Mouse (Mus musculus): ENCODE results near the gene Gapvd1. TPM values are rescaled to one million over a fixed set of nuclear protein-coding genes. Genes with fewer than 3 reads are reported as not detected.

Gapvd1 gene
- total RNA-seq, 1 experiment = 47.0 TPM

- H3K4me1 ChIP-seq (ENCODE audit: control insufficient read depth in 2 of 2, insufficient read depth in 2 of 2, low read length in 2 of 2, poor library complexity in 1 of 2) = peaks cover 0 to 2% of the 10 kb centered on the region in 2 experiments; a peak in 1 of 4 replicates
- no peak for DNase-seq (ENCODE audit: low read depth, low spot score)
- no peaks in the 10 kb centered on the region for H3K36me3 ChIP-seq (ENCODE audit: control insufficient read depth, insufficient read depth, low read length, poor library complexity, severe bottlenecking)
- H3K4me3 ChIP-seq (ENCODE audit: insufficient read depth in 1 of 2, low read depth in 1 of 2, low read length in 2 of 2, poor library complexity in 1 of 2, severe bottlenecking in 1 of 2) = no peak overlapping the region
- in situ Hi-C loops (cut with MboI; ENCODE audit: low sequenced_read_pairs in 2 of 2, unreplicated experiment in 2 of 2) = no loop called here
- H3K27ac ChIP-seq (ENCODE audit: insufficient read depth, low read depth, low read length, poor library complexity, severe bottlenecking) = no peak overlapping the region
- H3K9ac ChIP-seq (ENCODE audit: insufficient read depth, low read depth, low read length, poor library complexity, severe bottlenecking) = no peak overlapping the region
- no peak for TF ChIP-seq ZNF384 (IDR thresholded peaks at IDR 0.05; ENCODE audit: low read depth, low read length)
- no peak for TF ChIP-seq ZC3H11A (IDR thresholded peaks at IDR 0.05; ENCODE audit: borderline replicate concordance, low read depth, low read length)
- no peak for TF ChIP-seq HCFC1 (IDR thresholded peaks at IDR 0.05; ENCODE audit: borderline replicate concordance, insufficient read depth, low read length)
- TF ChIP-seq CHD2 (IDR thresholded peaks at IDR 0.05; ENCODE audit: low read depth, low read length) = no peak
- TF ChIP-seq MAFK (IDR thresholded peaks at IDR 0.05; ENCODE audit: insufficient read depth, low read depth, low read length) = no peak
- no peaks in the 10 kb centered on the region for H3K9me3 ChIP-seq (ENCODE audit: control insufficient read depth, insufficient read depth, low read depth, low read length)
Observed at GRCm38 (mm10) chr2:34737911-34738310, 17.1 kb downstream of the Gapvd1 start.

DNA sequence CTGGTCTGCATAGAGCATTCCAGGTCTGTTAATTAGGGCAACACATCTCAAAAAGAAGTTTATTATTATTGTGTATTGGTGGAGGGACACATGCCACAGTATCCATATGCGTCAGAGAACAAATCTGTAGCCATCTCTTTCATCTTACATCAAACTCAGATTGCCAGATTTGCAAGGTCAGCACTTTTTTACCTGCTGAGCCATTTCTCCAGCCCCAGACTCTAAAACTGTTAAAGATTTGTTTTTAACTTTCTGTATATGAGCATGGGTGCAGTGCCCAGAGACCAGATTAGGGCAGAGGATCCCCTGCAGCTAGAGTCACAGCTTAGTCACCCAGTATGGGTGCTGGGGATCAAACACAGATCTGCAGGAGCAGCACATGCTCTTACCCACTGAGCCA, 18.4 kb downstream of the Gapvd1 start:
- no peaks in the 10 kb centered on the region for H3K9me3 ChIP-seq (ENCODE audit: control insufficient read depth, insufficient read depth, low read depth, low read length)
- TF ChIP-seq MAFK (IDR thresholded peaks at IDR 0.05; ENCODE audit: insufficient read depth, low read depth, low read length) = peak; percentile 98
- TF ChIP-seq HCFC1 (IDR thresholded peaks at IDR 0.05; ENCODE audit: borderline replicate concordance, insufficient read depth, low read length) = no peak
- TF ChIP-seq ZNF384 (IDR thresholded peaks at IDR 0.05; ENCODE audit: low read depth, low read length) = no peak
- no peak for TF ChIP-seq ZC3H11A (IDR thresholded peaks at IDR 0.05; ENCODE audit: borderline replicate concordance, low read depth, low read length)
- TF ChIP-seq CHD2 (IDR thresholded peaks at IDR 0.05; ENCODE audit: low read depth, low read length) = no peak

DNA sequence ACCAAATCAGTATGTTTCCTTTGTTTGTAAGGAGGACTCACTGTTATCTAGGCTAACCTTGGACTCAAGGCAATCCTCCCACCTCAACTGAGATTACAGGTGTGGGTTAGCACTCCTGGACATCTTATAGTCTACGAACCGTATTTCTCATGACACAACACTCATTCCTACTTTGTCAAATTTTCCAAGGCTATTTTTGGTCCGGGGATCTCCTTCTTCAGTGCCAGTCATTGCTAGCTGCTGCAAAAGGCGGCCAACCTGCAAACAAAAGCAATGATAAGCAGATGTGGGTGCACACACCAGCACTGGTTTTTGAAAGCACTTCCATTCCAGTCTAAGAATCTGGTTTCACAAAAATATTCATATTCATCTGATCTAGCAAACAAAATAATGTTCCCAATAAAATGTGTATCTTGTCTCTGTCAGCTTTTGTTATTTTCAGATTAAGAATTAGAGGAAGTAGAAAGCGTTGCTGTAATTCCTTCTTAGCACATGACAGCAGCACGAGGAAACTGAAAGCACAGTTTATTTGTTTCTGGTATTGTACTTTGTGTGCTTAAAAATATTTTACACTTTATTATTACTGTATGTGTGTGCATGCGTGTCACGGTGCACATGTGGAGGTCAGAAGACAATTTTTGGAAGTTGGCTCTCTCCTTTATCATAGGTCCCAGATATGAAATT, 27.8 kb downstream of the Gapvd1 start:
- no peak for TF ChIP-seq HCFC1 (IDR thresholded peaks at IDR 0.05; ENCODE audit: borderline replicate concordance, insufficient read depth, low read length)
- no peak for TF ChIP-seq ZNF384 (IDR thresholded peaks at IDR 0.05; ENCODE audit: low read depth, low read length)
- TF ChIP-seq ZC3H11A (IDR thresholded peaks at IDR 0.05; ENCODE audit: borderline replicate concordance, low read depth, low read length) = no peak
- no peak for TF ChIP-seq CHD2 (IDR thresholded peaks at IDR 0.05; ENCODE audit: low read depth, low read length)
- no peak for TF ChIP-seq MAFK (IDR thresholded peaks at IDR 0.05; ENCODE audit: insufficient read depth, low read depth, low read length)
- Histone ChIP-seq H3K9me3 (ENCODE audit: control insufficient read depth, insufficient read depth, low read depth, low read length) (no peaks in the 10 kb centered on the region), H3K4me3 (ENCODE audit: insufficient read depth in 1 of 2, low read depth in 1 of 2, low read length in 2 of 2, poor library complexity in 1 of 2, severe bottlenecking in 1 of 2) (no peak overlapping the region), H3K36me3 (ENCODE audit: control insufficient read depth, insufficient read depth, low read length, poor library complexity, severe bottlenecking) (peaks cover 5% of the 10 kb centered on the region), H3K27ac (ENCODE audit: insufficient read depth, low read depth, low read length, poor library complexity, severe bottlenecking) (no peak overlapping the region), H3K9ac (ENCODE audit: insufficient read depth, low read depth, low read length, poor library complexity, severe bottlenecking) (no peak overlapping the region), H3K4me1 (ENCODE audit: control insufficient read depth in 2 of 2, insufficient read depth in 2 of 2, low read length in 2 of 2, poor library complexity in 1 of 2) (no peaks in the 10 kb centered on the region; a peak in 1 of 4 replicates)
- DNase-seq (ENCODE audit: low read depth, low spot score) = no peak
- in situ Hi-C loops (cut with MboI; ENCODE audit: low sequenced_read_pairs in 2 of 2, unreplicated experiment in 2 of 2) = no loop called here

More for the DNA sequence above, 18.4 kb downstream of the Gapvd1 start:
- in situ Hi-C loops (cut with MboI; ENCODE audit: low sequenced_read_pairs in 2 of 2, unreplicated experiment in 2 of 2) = no loop called here
- no peaks in the 10 kb centered on the region for H3K36me3 ChIP-seq (ENCODE audit: control insufficient read depth, insufficient read depth, low read length, poor library complexity, severe bottlenecking)
- no peak overlapping the region for H3K4me3 ChIP-seq (ENCODE audit: insufficient read depth in 1 of 2, low read depth in 1 of 2, low read length in 2 of 2, poor library complexity in 1 of 2, severe bottlenecking in 1 of 2)
- DNase-seq (ENCODE audit: low read depth, low spot score) = no peak
- H3K4me1 ChIP-seq (ENCODE audit: control insufficient read depth in 2 of 2, insufficient read depth in 2 of 2, low read length in 2 of 2, poor library complexity in 1 of 2) = peaks cover 2% of the 10 kb centered on the region in 2 experiments; a peak in 1 of 4 replicates
- no peak overlapping the region for H3K9ac ChIP-seq (ENCODE audit: insufficient read depth, low read depth, low read length, poor library complexity, severe bottlenecking)
- H3K27ac ChIP-seq (ENCODE audit: insufficient read depth, low read depth, low read length, poor library complexity, severe bottlenecking) = no peak overlapping the region

GRCm38 (mm10) chr2:34725269-34725668, 29.8 kb downstream of the Gapvd1 start:
- Histone ChIP-seq H3K4me1 (ENCODE audit: control insufficient read depth in 2 of 2, insufficient read depth in 2 of 2, low read length in 2 of 2, poor library complexity in 1 of 2) (no peaks in the 10 kb centered on the region), H3K9ac (ENCODE audit: insufficient read depth, low read depth, low read length, poor library complexity, severe bottlenecking) (no peak overlapping the region), H3K36me3 (ENCODE audit: control insufficient read depth, insufficient read depth, low read length, poor library complexity, severe bottlenecking) (peaks cover 5% of the 10 kb centered on the region), H3K27ac (ENCODE audit: insufficient read depth, low read depth, low read length, poor library complexity, severe bottlenecking) (no peak overlapping the region), H3K9me3 (ENCODE audit: control insufficient read depth, insufficient read depth, low read depth, low read length) (no peaks in the 10 kb centered on the region), H3K4me3 (ENCODE audit: insufficient read depth in 1 of 2, low read depth in 1 of 2, low read length in 2 of 2, poor library complexity in 1 of 2, severe bottlenecking in 1 of 2) (no peak overlapping the region)
- DNase-seq (ENCODE audit: low read depth, low spot score) = no peak
- in situ Hi-C loops (cut with MboI; ENCODE audit: low sequenced_read_pairs in 2 of 2, unreplicated experiment in 2 of 2) = no loop called here
- TF ChIP-seq MAFK (IDR thresholded peaks at IDR 0.05; ENCODE audit: insufficient read depth, low read depth, low read length) (no peak), ZNF384 (IDR thresholded peaks at IDR 0.05; ENCODE audit: low read depth, low read length) (no peak), ZC3H11A (IDR thresholded peaks at IDR 0.05; ENCODE audit: borderline replicate concordance, low read depth, low read length) (no peak), HCFC1 (IDR thresholded peaks at IDR 0.05; ENCODE audit: borderline replicate concordance, insufficient read depth, low read length) (no peak), CHD2 (IDR thresholded peaks at IDR 0.05; ENCODE audit: low read depth, low read length) (no peak)

Measured in ES-E14 (cell line).